Mouse (Mus musculus) embryonic fibroblast, embryonic 13.5 days (primary cell): ENCODE measurements around the gene Ywhaq.

Experiments used
- CTCF ChIP-seq: IDR thresholded peaks from 2 replicates; pipeline ENCODE4 v1.5.1; 2011; ENCODE audit warnings: mild to moderate bottlenecking, control low read depth, low read length, moderate library complexity, borderline replicate concordance; ENCODE audit not compliant: insufficient read depth
- POLR2A ChIP-seq: IDR thresholded peaks from 2 replicates; pipeline ENCODE4 v1.6.1; 2011; ENCODE audit warnings: low read depth, mild to moderate bottlenecking, control low read depth, low read length, moderate library complexity

- no peak; the same call in 1 of the 2 replicates for TF ChIP-seq POLR2A
- TF ChIP-seq CTCF: no peak
These were observed 1.2 kb upstream of the Ywhaq start for GRCm38 (mm10) chr12:21418621-21419131.
